In genomic region chr2:164676103-164676502, GRCm38 (mm10) we compare ENCODE assay signal across 1 mouse cellular context.
TF ChIP-seq lines count a peak whose summit lies in the region.

No protein-coding gene starts in this region.

TF ChIP-seq in MEL, 35 proteins besides CTCF, POLR2A, EP300 and RAD21:
- TF ChIP-seq TCF12 (IDR thresholded peaks at IDR 0.05; ENCODE audit: low read depth, low read length) (0 out of 2 replicates have a peak, but pooled peaks have one; percentile 23), GATA1 (IDR thresholded peaks at IDR 0.05; ENCODE audit: low read depth, low read length) (no peak), CHD1 (IDR thresholded peaks at IDR 0.05; ENCODE audit: low read depth, low read length) (no peak), MYC (IDR thresholded peaks at IDR 0.05; ENCODE audit: low read depth, low read length) (no peak)
